Mouse (Mus musculus) bone marrow macrophage, adult 2 months (primary cell): ENCODE data around the gene Pcsk2.

Experiments
- CTCF ChIP-seq: IDR thresholded peaks from 2 replicates; pipeline ENCODE4 v1.5.1; 2012; ENCODE audit warnings: low read depth, mild to moderate bottlenecking, low read length, moderate library complexity
- POLR2A ChIP-seq: IDR thresholded peaks from 2 replicates; pipeline ENCODE4 v1.6.1; 2012; ENCODE audit warnings: mild to moderate bottlenecking, low read depth, low read length, borderline replicate concordance

- no peak for TF ChIP-seq CTCF
- TF ChIP-seq POLR2A, result no peak
Observed at GRCm38 (mm10) chr2:143603071-143603470, 57.1 kb downstream of the Pcsk2 start.
